Mouse (Mus musculus) stomach, embryonic 14.5 days (tissue): ENCODE measurements at regions not wholly inside any gene's neighbourhood (a gene's known extent, or its start where the extent isn't known, plus 50 kb on each side); places are given as distances from the start of the nearest gene placed in this dataset.
"Not testable (repeated sequence)": the region's sequence is repeated elsewhere in the genome, so short reads cannot be mapped to it uniquely, and the experiment has no call there.

Source experiments
- ATAC-seq: fragments of 200-750 bp; cut with Nextera tagmentation; 2 replicates; pipeline ENCODE4 v1.8.0; 2017; ENCODE audit warnings: low read depth, moderate TSS enrichment; ENCODE audit not compliant: insufficient number of reproducible peaks, insufficient read depth, low FRiP score
- H3K27ac ChIP-seq: fragments of 300-500 bp; sonication (generic); 2 replicates; pipeline ENCODE4 v1.5.1; 2014; ENCODE audit warnings: mild to moderate bottlenecking, low read length, moderate library complexity, mixed read lengths
- H3K27me3 ChIP-seq: fragments of 300-500 bp; sonication (generic); 2 replicates; pipeline ENCODE4 v1.6.1; 2014; ENCODE audit warnings: low read length, control low read depth, mixed read lengths; ENCODE audit not compliant: control insufficient read depth, insufficient read depth
- H3K36me3 ChIP-seq: fragments of 300-500 bp; sonication (generic); 2 replicates; pipeline ENCODE4 v1.6.1; 2014; ENCODE audit warnings: mild to moderate bottlenecking, control low read depth, low read length, moderate library complexity, mixed read lengths; ENCODE audit not compliant: control insufficient read depth, insufficient read depth
- H3K4me1 ChIP-seq: fragments of 300-500 bp; sonication (generic); 2 replicates; pipeline ENCODE4 v1.6.1; 2014; ENCODE audit warnings: low read length, control low read depth, mixed read lengths; ENCODE audit not compliant: control insufficient read depth, insufficient read depth
- H3K4me2 ChIP-seq: fragments of 300-500 bp; sonication (generic); replicated peaks from 2 replicates; pipeline ENCODE4 v1.6.1; 2014; ENCODE audit warnings: low read depth, low read length, control low read depth
- H3K4me3 ChIP-seq: fragments of 300-500 bp; sonication (generic); 2 replicates; pipeline ENCODE4 v1.5.1; 2014; ENCODE audit warnings: low read depth, low read length, control low read depth
- H3K9ac ChIP-seq: fragments of 300-500 bp; sonication (generic); replicated peaks from 2 replicates; pipeline ENCODE4 v1.6.1; 2014; ENCODE audit warnings: low read depth, mild to moderate bottlenecking, control low read depth, low read length, moderate library complexity, mixed read lengths
- H3K9me3 ChIP-seq: fragments of 300-500 bp; sonication (generic); 2 replicates; pipeline ENCODE4 v1.6.1; 2016; ENCODE audit warnings: low read depth, low read length, control low read depth; ENCODE audit not compliant: control insufficient read depth
- WGBS: fragments of 180-500 bp; shearing (Covaris S2); extraction: QIAGEN DNeasy Blood & Tissue Kit; methylation state at CpG from one replicate; pipeline ENCODE4 v1.1.7; 2014; 5-methylcytosine and 5-hydroxymethylcytosine counted together

- no peaks in the 10 kb centered on the region for H3K27me3 ChIP-seq
- H3K4me2 ChIP-seq, result no peak overlapping the region
- H3K36me3 ChIP-seq, result no peaks in the 10 kb centered on the region
- H3K4me1 ChIP-seq, result no peaks in the 10 kb centered on the region
- WGBS, result 42% methylated on average over 12 of the region's 12 CpGs
- no peak for ATAC-seq
- H3K9me3 ChIP-seq, result no peaks in the 10 kb centered on the region
- H3K4me3 ChIP-seq, result no peak overlapping the region
- no peak overlapping the region for H3K9ac ChIP-seq
- H3K27ac ChIP-seq, result no peak overlapping the region
These were observed 226.0 kb downstream of the Tmem114 start for GRCm38 (mm10) chr16:8198771-8199562.

- H3K27me3 ChIP-seq, result no peaks in the 10 kb centered on the region
These were observed 235.3 kb downstream of the Tmem114 start for GRCm38 (mm10) chr16:8189472-8190240.

GRCm38 (mm10) chr16:8189071-8189470 lies 235.9 kb downstream of the Tmem114 start:
- H3K9ac ChIP-seq, result no peak overlapping the region
- no peak for ATAC-seq
- H3K27me3 ChIP-seq, result no peaks in the 10 kb centered on the region
- no peak overlapping the region for H3K27ac ChIP-seq
- no peak overlapping the region for H3K4me2 ChIP-seq
- no peaks in the 10 kb centered on the region for H3K4me1 ChIP-seq
- H3K4me3 ChIP-seq, result no peak overlapping the region
- WGBS, result 79% methylated on average over 1 of the region's 1 CpGs
- H3K36me3 ChIP-seq, result no peaks in the 10 kb centered on the region
- H3K9me3 ChIP-seq, result no peaks in the 10 kb centered on the region

More at GRCm38 (mm10) chr16:8189472-8190240, 235.3 kb downstream of the Tmem114 start:
- H3K4me1 ChIP-seq, result no peaks in the 10 kb centered on the region
- 75% methylated on average over 6 of the region's 6 CpGs for WGBS
- no peaks in the 10 kb centered on the region for H3K9me3 ChIP-seq
- no peak overlapping the region for H3K4me2 ChIP-seq
- H3K36me3 ChIP-seq, result no peaks in the 10 kb centered on the region
- no peak overlapping the region for H3K27ac ChIP-seq
- no peak overlapping the region for H3K4me3 ChIP-seq
- H3K9ac ChIP-seq, result no peak overlapping the region
- no peak for ATAC-seq

GRCm38 (mm10) chr16:8188505-8188904 lies 236.4 kb downstream of the Tmem114 start:
- H3K27ac ChIP-seq, result no peak overlapping the region
- H3K4me3 ChIP-seq, result no peak overlapping the region
- no peaks in the 10 kb centered on the region for H3K27me3 ChIP-seq
- WGBS, result 69% methylated on average over 4 of the region's 4 CpGs
- H3K9ac ChIP-seq, result no peak overlapping the region
- H3K4me1 ChIP-seq, result no peaks in the 10 kb centered on the region
- no peaks in the 10 kb centered on the region for H3K9me3 ChIP-seq
- H3K36me3 ChIP-seq, result no peaks in the 10 kb centered on the region
- no peak overlapping the region for H3K4me2 ChIP-seq
- no peak for ATAC-seq

- WGBS, result 57% methylated on average over 6 of the region's 6 CpGs
- Histone ChIP-seq H3K4me3 (no peak overlapping the region), H3K4me2 (no peak overlapping the region), H3K4me1 (no peaks in the 10 kb centered on the region), H3K27ac (no peak overlapping the region), H3K9me3 (no peaks in the 10 kb centered on the region), H3K27me3 (no peaks in the 10 kb centered on the region), H3K9ac (no peak overlapping the region), H3K36me3 (no peaks in the 10 kb centered on the region)
- no peak for ATAC-seq
These were observed 240.2 kb downstream of the Tmem114 start for GRCm38 (mm10) chr16:8184781-8185180.

GRCm38 (mm10) chr16:8178946-8179345 lies 246.0 kb downstream of the Tmem114 start:
- H3K36me3 ChIP-seq, result no peaks in the 10 kb centered on the region
- no peak overlapping the region for H3K4me2 ChIP-seq
- H3K4me3 ChIP-seq, result no peak overlapping the region
- H3K9me3 ChIP-seq, result no peaks in the 10 kb centered on the region
- 28% methylated on average over 1 of the region's 1 CpGs for WGBS
- H3K9ac ChIP-seq, result no peak overlapping the region
- H3K27me3 ChIP-seq, result no peaks in the 10 kb centered on the region
- H3K4me1 ChIP-seq, result no peaks in the 10 kb centered on the region
- H3K27ac ChIP-seq, result no peak overlapping the region
- ATAC-seq, result no peak

GRCm38 (mm10) chr16:8177226-8177625 lies 247.7 kb downstream of the Tmem114 start:
- not testable (repeated sequence) for ATAC-seq, H3K27ac ChIP-seq, H3K4me1 ChIP-seq, H3K9me3 ChIP-seq, H3K4me2 ChIP-seq, H3K36me3 ChIP-seq, H3K9ac ChIP-seq, H3K27me3 ChIP-seq, H3K4me3 ChIP-seq
- 91% methylated on average over 7 of the region's 7 CpGs for WGBS

- no peaks in the 10 kb centered on the region for H3K9me3 ChIP-seq
- 60% methylated on average over 6 of the region's 6 CpGs for WGBS
- H3K4me1 ChIP-seq, result no peaks in the 10 kb centered on the region
- H3K27me3 ChIP-seq, result no peaks in the 10 kb centered on the region
- ATAC-seq, result no peak
- H3K36me3 ChIP-seq, result no peaks in the 10 kb centered on the region
- H3K9ac ChIP-seq, result no peak overlapping the region
- no peak overlapping the region for H3K27ac ChIP-seq
- H3K4me2 ChIP-seq, result no peak overlapping the region
- no peak overlapping the region for H3K4me3 ChIP-seq
These were observed 248.8 kb downstream of the Tmem114 start for GRCm38 (mm10) chr16:8176126-8176525.
